Mouse (Mus musculus) embryonic facial prominence, embryonic 12.5 days (tissue): Measurements from ENCODE around the gene Nudt21. TPM values are rescaled to one million over a fixed set of nuclear protein-coding genes. Genes with fewer than 3 reads are reported as not detected.

ENCODE experiments used
- ATAC-seq: fragments of 200-750 bp; cut with Nextera tagmentation; 2 replicates; pipeline ENCODE4 v1.8.0; 2017; ENCODE audit not compliant: insufficient number of reproducible peaks, insufficient read depth, low FRiP score, low TSS enrichment
- H3K27ac ChIP-seq: fragments of 300-500 bp; sonication (generic); 2 replicates; pipeline ENCODE4 v1.5.1; 2016; ENCODE audit warnings: mild to moderate bottlenecking
- H3K27me3 ChIP-seq: fragments of 300-500 bp; sonication (generic); 2 replicates; pipeline ENCODE4 v1.6.1; 2016; ENCODE audit warnings: mild to moderate bottlenecking, moderate library complexity
- H3K36me3 ChIP-seq: fragments of 300-500 bp; sonication (generic); 2 replicates; pipeline ENCODE4 v1.6.1; 2016; ENCODE audit warnings: mild to moderate bottlenecking
- H3K4me1 ChIP-seq: fragments of 300-500 bp; sonication (generic); 2 replicates; pipeline ENCODE4 v1.6.1; 2016
- H3K4me2 ChIP-seq: fragments of 300-500 bp; sonication (generic); replicated peaks from 2 replicates; pipeline ENCODE4 v1.6.1; 2016; ENCODE audit warnings: mild to moderate bottlenecking, moderate library complexity
- H3K4me3 ChIP-seq: fragments of 300-500 bp; sonication (generic); 2 replicates; pipeline ENCODE4 v1.5.1; 2016; ENCODE audit warnings: mild to moderate bottlenecking
- H3K9ac ChIP-seq: fragments of 300-500 bp; sonication (generic); 2 replicates; pipeline ENCODE4 v1.6.1; 2016; ENCODE audit warnings: mild to moderate bottlenecking, moderate library complexity
- H3K9me3 ChIP-seq: fragments of 300-500 bp; sonication (generic); 2 replicates; pipeline ENCODE4 v1.6.1; 2016; ENCODE audit warnings: mild to moderate bottlenecking, moderate library complexity
- WGBS: fragments of 180-500 bp; shearing (Covaris S2); methylation state at CpG from one replicate; pipeline ENCODE4 v1.1.7; 2016; 5-methylcytosine and 5-hydroxymethylcytosine counted together
- polyA plus RNA-seq: library from polyadenylated mRNA; unstranded; fragments of >200 nt; fragmentation: Nextera tagmentation; extraction: Ambion mirVana; gene quantifications from 2 replicates; pipeline ENCODE4 v1.2.1, GENCODE M21; 2016

The Nudt21 gene
- polyA plus RNA-seq, 1 experiment from 2014 or later: 140 TPM

GRCm38 (mm10) chr8:93984731-93985130 lies 52.1 kb downstream of the Nudt21 start:
- H3K4me2 ChIP-seq: no peak overlapping the region
- H3K9me3 ChIP-seq: no peaks in the 10 kb centered on the region
- H3K9ac ChIP-seq: no peak overlapping the region
- WGBS: 89% methylated on average over 3 of the region's 3 CpGs
- H3K4me1 ChIP-seq: no peaks in the 10 kb centered on the region
- H3K36me3 ChIP-seq: peaks cover 66% of the 10 kb centered on the region
- H3K27me3 ChIP-seq: no peaks in the 10 kb centered on the region
- no peak overlapping the region for H3K27ac ChIP-seq
- no peak for ATAC-seq
- H3K4me3 ChIP-seq: no peak overlapping the region

DNA sequence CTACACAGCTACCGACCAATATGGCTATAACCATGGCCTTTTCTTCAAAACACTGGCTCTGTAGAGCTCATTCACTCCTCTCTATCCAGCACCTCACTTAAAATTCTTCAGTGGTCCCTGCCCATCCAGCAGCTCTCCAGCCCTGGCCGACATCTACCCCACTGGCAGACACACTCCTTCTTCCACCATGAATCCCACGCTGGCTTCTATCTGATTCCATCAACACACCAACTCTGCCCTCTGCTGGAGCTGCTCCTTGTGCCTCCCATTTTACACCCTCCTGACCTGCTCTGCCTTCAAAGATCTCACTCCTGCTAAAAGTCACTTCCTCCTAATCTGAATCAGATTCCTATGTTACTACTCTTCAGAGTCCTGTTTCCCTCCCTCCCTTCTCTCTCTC lies 53.0 kb downstream of the Nudt21 start:
- Histone ChIP-seq H3K9me3 (no peaks in the 10 kb centered on the region), H3K27ac (no peak overlapping the region), H3K27me3 (no peaks in the 10 kb centered on the region), H3K4me2 (no peak overlapping the region), H3K4me1 (no peaks in the 10 kb centered on the region), H3K9ac (no peak overlapping the region), H3K36me3 (peaks cover 70% of the 10 kb centered on the region), H3K4me3 (no peak overlapping the region)
- ATAC-seq: no peak
- WGBS: 80% methylated on average over 3 of the region's 3 CpGs

- Histone ChIP-seq H3K9ac (no peak overlapping the region), H3K27me3 (no peaks in the 10 kb centered on the region), H3K4me3 (no peak overlapping the region), H3K4me1 (no peaks in the 10 kb centered on the region), H3K9me3 (no peaks in the 10 kb centered on the region), H3K36me3 (peaks cover 82% of the 10 kb centered on the region), H3K27ac (no peak overlapping the region), H3K4me2 (no peak overlapping the region)
- no peak for ATAC-seq
- WGBS: 94% methylated on average over 5 of the region's 5 CpGs
Measured at GRCm38 (mm10) chr8:93981679-93982215, 55.1 kb downstream of the Nudt21 start.

- Histone ChIP-seq H3K9me3 (no peaks in the 10 kb centered on the region), H3K4me3 (no peak overlapping the region), H3K27ac (no peak overlapping the region), H3K9ac (no peak overlapping the region), H3K36me3 (peaks cover 81% of the 10 kb centered on the region), H3K4me2 (no peak overlapping the region), H3K4me1 (no peaks in the 10 kb centered on the region), H3K27me3 (no peaks in the 10 kb centered on the region)
- no peak for ATAC-seq
- 93% methylated on average over 4 of the region's 4 CpGs for WGBS
Measured at GRCm38 (mm10) chr8:93980141-93980540, 56.7 kb downstream of the Nudt21 start.

GRCm38 (mm10) chr8:93976446-93977211 lies 60.2 kb downstream of the Nudt21 start:
- H3K4me2 ChIP-seq: no peak overlapping the region
- H3K36me3 ChIP-seq: peaks cover 86% of the 10 kb centered on the region
- no peak overlapping the region for H3K4me3 ChIP-seq
- no peak overlapping the region for H3K27ac ChIP-seq
- whole genome bisulfite sequencing: 82% methylated on average over 6 of the region's 6 CpGs
- no peak overlapping the region for H3K9ac ChIP-seq
- no peaks in the 10 kb centered on the region for H3K27me3 ChIP-seq
- no peaks in the 10 kb centered on the region for H3K9me3 ChIP-seq
- no peak for ATAC-seq
- H3K4me1 ChIP-seq: no peaks in the 10 kb centered on the region

- 93% methylated on average over 2 of the region's 2 CpGs for WGBS
- no peaks in the 10 kb centered on the region for H3K9me3 ChIP-seq
- ATAC-seq: no peak
Measured at GRCm38 (mm10) chr8:93975358-93975757, 61.5 kb downstream of the Nudt21 start.

DNA sequence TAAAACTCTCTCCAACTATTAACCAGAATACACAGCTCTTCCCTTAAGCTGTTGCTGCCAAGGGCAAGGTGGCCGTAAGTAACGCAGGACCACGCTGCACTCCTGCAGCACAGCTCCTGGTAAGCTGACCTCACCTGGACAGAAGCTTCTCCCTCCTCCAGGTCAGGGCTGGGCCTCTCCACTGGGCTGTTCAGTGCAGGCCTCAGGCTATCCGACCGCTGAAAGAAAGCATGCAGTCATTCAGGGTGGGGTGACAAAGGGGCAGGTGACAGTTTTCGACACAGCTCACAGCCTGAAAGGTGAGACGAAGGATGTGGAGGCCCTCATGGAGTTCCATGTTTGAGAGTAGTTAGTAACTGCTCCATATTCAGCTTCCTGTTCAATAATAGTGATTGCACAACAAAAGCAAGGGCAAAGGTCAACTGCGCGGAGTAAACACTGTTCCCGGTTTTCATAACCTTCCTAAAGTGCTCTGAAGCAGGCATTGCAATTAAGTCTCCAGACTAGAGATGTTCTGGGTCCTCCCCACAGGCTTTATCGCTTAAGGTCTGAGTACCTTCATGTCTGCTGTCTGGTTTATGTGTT lies 62.1 kb downstream of the Nudt21 start:
- Histone ChIP-seq H3K4me3 (no peak overlapping the region), H3K9me3 (no peaks in the 10 kb centered on the region), H3K27ac (no peak overlapping the region), H3K4me1 (peaks cover 2% of the 10 kb centered on the region; the same call in 1 of the 2 replicates), H3K27me3 (no peaks in the 10 kb centered on the region), H3K9ac (no peak overlapping the region), H3K36me3 (peaks cover 83% of the 10 kb centered on the region), H3K4me2 (no peak overlapping the region)
- no peak for ATAC-seq
- WGBS: 80% methylated on average over 11 of the region's 11 CpGs

More at GRCm38 (mm10) chr8:93975358-93975757, 61.5 kb downstream of the Nudt21 start:
- Histone ChIP-seq H3K4me1 (no peaks in the 10 kb centered on the region), H3K27ac (no peak overlapping the region), H3K27me3 (no peaks in the 10 kb centered on the region), H3K4me3 (no peak overlapping the region), H3K4me2 (no peak overlapping the region), H3K9ac (no peak overlapping the region), H3K36me3 (peaks cover 86% of the 10 kb centered on the region)

GRCm38 (mm10) chr8:93973831-93974375 lies 62.9 kb downstream of the Nudt21 start:
- Histone ChIP-seq H3K4me1 (peaks cover 8% of the 10 kb centered on the region), H3K27ac (no peak overlapping the region), H3K9me3 (no peaks in the 10 kb centered on the region), H3K27me3 (no peaks in the 10 kb centered on the region), H3K9ac (no peak overlapping the region), H3K36me3 (peaks cover 75% of the 10 kb centered on the region), H3K4me3 (no peak overlapping the region), H3K4me2 (no peak overlapping the region)
- ATAC-seq: no peak
- 93% methylated on average over 13 of the region's 13 CpGs for WGBS

GRCm38 (mm10) chr8:93972971-93973734 lies 63.7 kb downstream of the Nudt21 start:
- H3K9ac ChIP-seq: no peak overlapping the region
- no peak overlapping the region for H3K4me2 ChIP-seq
- no peak overlapping the region for H3K27ac ChIP-seq
- no peaks in the 10 kb centered on the region for H3K9me3 ChIP-seq
- H3K4me3 ChIP-seq: no peak overlapping the region
- WGBS: 82% methylated on average over 14 of the region's 14 CpGs
- peaks cover 67% of the 10 kb centered on the region for H3K36me3 ChIP-seq
- no peaks in the 10 kb centered on the region for H3K27me3 ChIP-seq
- ATAC-seq: no peak
- peaks cover 12% of the 10 kb centered on the region for H3K4me1 ChIP-seq

DNA sequence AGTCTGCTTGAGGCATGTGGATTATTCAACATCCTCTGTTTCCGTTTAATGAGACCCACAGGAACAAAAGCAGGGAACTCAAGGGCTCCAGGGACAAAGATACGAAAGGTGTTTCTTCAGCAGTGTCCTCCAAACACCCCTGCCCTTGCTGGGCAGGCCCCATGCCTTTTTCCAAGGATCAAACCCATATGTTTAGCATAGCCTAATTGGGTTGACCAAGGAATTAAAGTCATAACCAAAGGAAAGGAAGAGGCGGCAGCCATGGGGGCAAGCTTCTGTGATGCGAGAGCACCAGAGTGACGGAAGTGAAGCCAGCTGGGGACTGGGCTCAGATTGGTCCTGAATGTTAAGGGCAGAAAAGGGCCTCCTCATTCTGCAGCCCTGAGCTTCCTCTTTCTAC lies 64.6 kb downstream of the Nudt21 start:
- 82% methylated on average over 5 of the region's 5 CpGs for WGBS
- Histone ChIP-seq H3K36me3 (peaks cover 61% of the 10 kb centered on the region), H3K27ac (no peak overlapping the region), H3K27me3 (no peaks in the 10 kb centered on the region), H3K9ac (no peak overlapping the region), H3K9me3 (no peaks in the 10 kb centered on the region), H3K4me1 (peaks cover 12% of the 10 kb centered on the region), H3K4me2 (no peak overlapping the region), H3K4me3 (no peak overlapping the region)
- ATAC-seq: no peak

GRCm38 (mm10) chr8:93971451-93971850 lies 65.4 kb downstream of the Nudt21 start:
- H3K27ac ChIP-seq: no peak overlapping the region
- H3K36me3 ChIP-seq: peaks cover 57% of the 10 kb centered on the region
- 94% methylated on average over 10 of the region's 10 CpGs for WGBS
- no peak overlapping the region for H3K4me2 ChIP-seq
- H3K9ac ChIP-seq: no peak overlapping the region
- no peak for ATAC-seq
- no peaks in the 10 kb centered on the region for H3K27me3 ChIP-seq
- no peak overlapping the region for H3K4me3 ChIP-seq
- H3K9me3 ChIP-seq: no peaks in the 10 kb centered on the region
- peaks cover 12% of the 10 kb centered on the region for H3K4me1 ChIP-seq
